Mouse (Mus musculus): ENCODE data around the gene Dph2.

Gene Dph2

GRCm38 (mm10) chr4:117878703-117879102, 13.1 kb downstream of the Dph2 start:
- DNase-seq (ENCODE audit: extremely low read depth, insufficient read length, low spot score), result no peak

- no peak for DNase-seq (ENCODE audit: extremely low read depth, insufficient read length, low spot score)
Observed at GRCm38 (mm10) chr4:117878301-117878700, 13.5 kb downstream of the Dph2 start.

- DNase-seq (ENCODE audit: extremely low read depth, insufficient read length, low spot score), result no peak
Observed at GRCm38 (mm10) chr4:117873615-117874014, 18.2 kb downstream of the Dph2 start.

GRCm38 (mm10) chr4:117872471-117872886, 19.4 kb downstream of the Dph2 start, which contains the start of gene Ccdc24:
Gene Ccdc24 (minus strand): TSS chr4:117872557.
- DNase-seq (ENCODE audit: extremely low read depth, insufficient read length, low spot score), result no peak

GRCm38 (mm10) chr4:117871787-117872186, 20.0 kb downstream of the Dph2 start:
- DNase-seq (ENCODE audit: extremely low read depth, insufficient read length, low spot score), result no peak

- no peak for DNase-seq (ENCODE audit: extremely low read depth, insufficient read length, low spot score)
Observed at GRCm38 (mm10) chr4:117870437-117870836, 21.4 kb downstream of the Dph2 start.

GRCm38 (mm10) chr4:117869317-117869716, 22.5 kb downstream of the Dph2 start:
- no peak for DNase-seq (ENCODE audit: extremely low read depth, insufficient read length, low spot score)

- DNase-seq (ENCODE audit: extremely low read depth, insufficient read length, low spot score), result no peak
Observed at GRCm38 (mm10) chr4:117867823-117868222, 24.0 kb downstream of the Dph2 start.

GRCm38 (mm10) chr4:117867000-117867399, 24.8 kb downstream of the Dph2 start:
- DNase-seq (ENCODE audit: extremely low read depth, insufficient read length, low spot score), result no peak

GRCm38 (mm10) chr4:117866083-117866482, 25.7 kb downstream of the Dph2 start:
- peak; percentile 84 for DNase-seq (ENCODE audit: extremely low read depth, insufficient read length, low spot score)

GRCm38 (mm10) chr4:117862823-117863222, 29.0 kb downstream of the Dph2 start:
- no peak for DNase-seq (ENCODE audit: extremely low read depth, insufficient read length, low spot score)

GRCm38 (mm10) chr4:117860570-117860969, 31.3 kb downstream of the Dph2 start:
- DNase-seq (ENCODE audit: extremely low read depth, insufficient read length, low spot score), result no peak

GRCm38 (mm10) chr4:117858794-117859193, 33.0 kb downstream of the Dph2 start:
- DNase-seq (ENCODE audit: extremely low read depth, insufficient read length, low spot score), result peak; percentile 40

GRCm38 (mm10) chr4:117855146-117855545, 36.7 kb downstream of the Dph2 start:
- no peak for DNase-seq (ENCODE audit: extremely low read depth, insufficient read length, low spot score)

- no peak for DNase-seq (ENCODE audit: extremely low read depth, insufficient read length, low spot score)
Observed at GRCm38 (mm10) chr4:117852152-117852868, 39.5 kb downstream of the Dph2 start.

- no peak for DNase-seq (ENCODE audit: extremely low read depth, insufficient read length, low spot score)
Observed at GRCm38 (mm10) chr4:117850871-117851270, 41.0 kb downstream of the Dph2 start.

- no peak for DNase-seq (ENCODE audit: extremely low read depth, insufficient read length, low spot score)
Observed at GRCm38 (mm10) chr4:117850176-117850575, 41.7 kb downstream of the Dph2 start.

GRCm38 (mm10) chr4:117849506-117849905, 42.3 kb downstream of the Dph2 start:
- no peak for DNase-seq (ENCODE audit: extremely low read depth, insufficient read length, low spot score)

- no peak for DNase-seq (ENCODE audit: extremely low read depth, insufficient read length, low spot score)
Observed at GRCm38 (mm10) chr4:117849063-117849462, 42.8 kb downstream of the Dph2 start.

- DNase-seq (ENCODE audit: extremely low read depth, insufficient read length, low spot score), result no peak
Observed at GRCm38 (mm10) chr4:117847011-117847410, 44.8 kb downstream of the Dph2 start.

GRCm38 (mm10) chr4:117846261-117846660, 45.6 kb downstream of the Dph2 start:
- no peak for DNase-seq (ENCODE audit: extremely low read depth, insufficient read length, low spot score)

GRCm38 (mm10) chr4:117845316-117845715, 46.5 kb downstream of the Dph2 start:
- no peak for DNase-seq (ENCODE audit: extremely low read depth, insufficient read length, low spot score)

- DNase-seq (ENCODE audit: extremely low read depth, insufficient read length, low spot score), result no peak
Observed at GRCm38 (mm10) chr4:117844467-117844866, 47.4 kb downstream of the Dph2 start.
